In the genomic region with DNA sequence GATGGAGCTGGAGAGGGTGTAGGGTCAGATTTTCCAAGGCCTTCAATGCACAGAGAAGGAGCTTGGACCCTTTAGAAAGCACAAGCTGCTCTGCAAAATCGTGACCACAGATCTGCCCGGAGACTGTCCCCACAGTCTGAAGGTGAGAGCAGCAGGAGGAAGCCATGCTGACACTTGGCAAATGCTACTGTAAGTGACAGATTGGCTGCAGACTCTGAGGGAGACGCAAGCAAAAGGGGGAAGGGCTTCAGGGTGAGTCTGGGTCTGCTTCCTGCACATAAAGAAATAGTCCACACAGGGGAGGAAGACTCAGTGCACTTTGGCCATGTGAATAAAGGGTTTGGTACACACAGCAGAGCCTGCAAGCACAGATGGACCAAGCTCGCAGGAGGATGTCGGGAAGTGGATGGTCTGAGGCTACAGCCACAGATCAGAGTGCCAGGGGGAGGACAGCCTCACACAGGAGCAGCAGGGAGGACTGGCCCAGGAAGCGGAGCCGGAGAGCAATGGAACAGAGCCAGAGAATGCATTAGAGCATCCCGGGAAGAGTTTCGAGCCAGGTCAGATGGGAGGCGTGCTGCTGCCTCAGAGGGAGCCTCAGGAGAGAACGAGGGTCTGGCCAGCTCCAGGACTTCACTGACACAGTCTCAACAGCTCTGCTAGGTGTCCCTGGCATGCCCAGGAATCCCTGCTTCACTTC, we compare ENCODE assay signal across 9 mouse cellular contexts. TPM values are rescaled to one million over a fixed set of nuclear protein-coding genes. Genes with fewer than 3 reads are reported as not detected.
A peak's percentile ranks its signal among the peaks of the same experiment; 100 is the strongest.
DNase-seq lines count a peak whose midpoint lies in the region; ATAC-seq and TF ChIP-seq lines count a peak whose summit lies in the region.
"Had no signal": no experiment of that assay in that cellular context is flagged by ENCODE, and none has a peak within 500 bp of the region (broad histone marks: within the 10 kb centered on the region; RNA-seq: fewer than 3 reads in every experiment).

No protein-coding gene starts in this region.

- no peaks in the 10 kb centered on the region for H3K27me3 ChIP-seq in lung, embryonic 14.5 days (ENCODE audit: insufficient read depth, low read length)
- H3K27me3 ChIP-seq in heart, embryonic 14.5 days (ENCODE audit: control insufficient read depth, insufficient read depth, low read length), result no peaks in the 10 kb centered on the region
- H3K27me3 ChIP-seq in kidney, embryonic 16.5 days (ENCODE audit: insufficient read depth, low read length), result no peaks in the 10 kb centered on the region
- H3K27me3 ChIP-seq in neural tube, embryonic 13.5 days, result no peaks in the 10 kb centered on the region
- H3K27me3 ChIP-seq: Patski had no signal

- H3K9me3 ChIP-seq in lung, embryonic 14.5 days (ENCODE audit: low read depth, low read length), result no peaks in the 10 kb centered on the region
- H3K9me3 ChIP-seq in heart, embryonic 14.5 days (ENCODE audit: control insufficient read depth, low read length), result no peaks in the 10 kb centered on the region
- H3K9me3 ChIP-seq in kidney, embryonic 16.5 days (ENCODE audit: low read length), result no peaks in the 10 kb centered on the region
- no peaks in the 10 kb centered on the region for H3K9me3 ChIP-seq in neural tube, embryonic 13.5 days

- no peak overlapping the region for H3K4me3 ChIP-seq in lung, embryonic 14.5 days (ENCODE audit: low read depth, low read length)
- no peak overlapping the region for H3K4me3 ChIP-seq in heart, embryonic 14.5 days (ENCODE audit: control insufficient read depth in 1 of 2, insufficient read depth in 1 of 2, low read depth in 1 of 2, low read length in 2 of 2)
- no peak overlapping the region for H3K4me3 ChIP-seq in kidney, embryonic 16.5 days (ENCODE audit: low read length)
- H3K4me3 ChIP-seq in neural tube, embryonic 13.5 days, result no peak overlapping the region

- H3K4me1 ChIP-seq in lung, embryonic 14.5 days (ENCODE audit: insufficient read depth), result peaks cover 15% of the 10 kb centered on the region
- H3K4me1 ChIP-seq in heart, embryonic 14.5 days (ENCODE audit: control insufficient read depth in 2 of 2, insufficient read depth in 2 of 2, low read length in 2 of 2), result peaks cover 29 to 45% of the 10 kb centered on the region in 2 experiments
- H3K4me1 ChIP-seq in kidney, embryonic 16.5 days (ENCODE audit: insufficient read depth, low read length), result peaks cover 18% of the 10 kb centered on the region
- H3K4me1 ChIP-seq in neural tube, embryonic 13.5 days (replicated peaks), result peaks cover 22% of the 10 kb centered on the region

- DNase-seq in lung, embryonic 14.5 days, result peak; percentile 86
- DNase-seq in lung, postnatal 25 days (ENCODE audit: low spot score), result no peak
- peak; percentile 98 for DNase-seq in cerebellum, adult 9-10 months
- DNase-seq in right cerebral cortex, postnatal 4 days, result no peak

- ATAC-seq in lung, embryonic 14.5 days (ENCODE audit: insufficient read depth), result peak; percentile 83
- ATAC-seq in heart, embryonic 14.5 days (ENCODE audit: insufficient number of reproducible peaks, insufficient read depth, low FRiP score, low read depth), result peak; percentile 46
- peak; percentile 63; the same call in 1 of the 2 replicates for ATAC-seq in kidney, embryonic 16.5 days (ENCODE audit: low FRiP score, low TSS enrichment)
- ATAC-seq in neural tube, embryonic 13.5 days (ENCODE audit: low read depth), result peak; percentile 81
- ATAC-seq in CD4-positive, CD25-positive, alpha-beta regulatory T cell, adult 4 months, result no peak
- ATAC-seq: Patski had no signal

- peak overlapping the region; percentile 65 for H3K27ac ChIP-seq in lung, embryonic 14.5 days (ENCODE audit: low read depth)
- H3K27ac ChIP-seq in heart, embryonic 14.5 days (replicated peaks in 1 of 2; ENCODE audit: control insufficient read depth in 1 of 2, insufficient read depth in 1 of 2, low read depth in 2 of 2, low read length in 2 of 2), result peak overlapping the region; percentile 39 to 87
- peak overlapping the region; percentile 16; the same call in 1 of the 2 replicates for H3K27ac ChIP-seq in kidney, embryonic 16.5 days (ENCODE audit: low read length)
- peak overlapping the region; percentile 82 for H3K27ac ChIP-seq in neural tube, embryonic 13.5 days (replicated peaks)

- no peaks in the 10 kb centered on the region for H3K36me3 ChIP-seq in lung, embryonic 14.5 days (ENCODE audit: insufficient read depth)
- no peaks in the 10 kb centered on the region for H3K36me3 ChIP-seq in heart, embryonic 14.5 days (ENCODE audit: control insufficient read depth, insufficient read depth, low read length)
- H3K36me3 ChIP-seq in kidney, embryonic 16.5 days (ENCODE audit: insufficient read depth, low read length), result no peaks in the 10 kb centered on the region
- H3K36me3 ChIP-seq in neural tube, embryonic 13.5 days, result no peaks in the 10 kb centered on the region

- peak overlapping the region; percentile 19; the same call in 1 of the 2 replicates for H3K9ac ChIP-seq in lung, embryonic 14.5 days
- peak overlapping the region; percentile 55 for H3K9ac ChIP-seq in heart, embryonic 14.5 days (ENCODE audit: low read length)
- peak overlapping the region; percentile 42 for H3K9ac ChIP-seq in kidney, embryonic 16.5 days (replicated peaks; ENCODE audit: low read length)
- H3K9ac ChIP-seq in neural tube, embryonic 13.5 days, result no peak overlapping the region; the same call in 1 of the 2 replicates

- peak overlapping the region; percentile 19; the same call in 1 of the 2 replicates for H3K4me2 ChIP-seq in lung, embryonic 14.5 days
- peak overlapping the region; percentile 51 for H3K4me2 ChIP-seq in heart, embryonic 14.5 days (ENCODE audit: low read length)
- H3K4me2 ChIP-seq in kidney, embryonic 16.5 days (replicated peaks; ENCODE audit: low read depth, low read length), result no peak overlapping the region; the same call in 1 of the 2 replicates
- H3K4me2 ChIP-seq in neural tube, embryonic 13.5 days, result peak overlapping the region; percentile 25; the same call in 1 of the 2 replicates

- 16% methylated on average over 11 of the region's 11 CpGs for WGBS in lung, embryonic 14.5 days
- 11% methylated on average over 11 of the region's 11 CpGs for WGBS in heart, embryonic 14.5 days
- WGBS in kidney, embryonic 16.5 days, result 31% methylated on average over 11 of the region's 11 CpGs
- 47% methylated on average over 11 of the region's 11 CpGs for WGBS in neural tube, embryonic 13.5 days

- TF ChIP-seq CTCF in lung, embryonic 14.5 days (IDR thresholded peaks at IDR 0.05; ENCODE audit: low read depth), result no peak

RNA-seq across cellular contexts. Expression of gene Fnbp1, which starts 35.0 kb away (rescaled TPM):
- 16.8 and 21.1 TPM in 2 replicates for polyA plus RNA-seq in lung, embryonic 14.5 days (2014; fragmentation: Nextera tagmentation; extraction: Ambion mirVana)
- 17.6 and 19.4 TPM in 2 replicates for polyA plus RNA-seq in heart, embryonic 14.5 days (2014; fragmentation: Nextera tagmentation; extraction: Ambion mirVana)
- polyA plus RNA-seq in kidney, embryonic 16.5 days (2015; fragmentation: Nextera tagmentation; extraction: Ambion mirVana), result 19.4 and 24.3 TPM in 2 replicates
- 21.6 and 28.0 TPM in 2 replicates for polyA plus RNA-seq in neural tube, embryonic 13.5 days (2015; fragmentation: Nextera tagmentation; extraction: Ambion mirVana)
- polyA plus RNA-seq in CD4-positive, CD25-positive, alpha-beta regulatory T cell, adult 4 months (2017; shearing (Covaris generic)), result 10 to 100 TPM; 78.2 to 90.0 TPM

RNA-seq across cellular contexts. Expression of gene Gpr107, which starts 45.3 kb away (rescaled TPM):
- 23.6 and 24.9 TPM in 2 replicates for polyA plus RNA-seq in lung, embryonic 14.5 days (2014; fragmentation: Nextera tagmentation; extraction: Ambion mirVana)
- polyA plus RNA-seq in heart, embryonic 14.5 days (2014; fragmentation: Nextera tagmentation; extraction: Ambion mirVana), result 26.6 and 27.3 TPM in 2 replicates
- 38.3 and 41.6 TPM in 2 replicates for polyA plus RNA-seq in kidney, embryonic 16.5 days (2015; fragmentation: Nextera tagmentation; extraction: Ambion mirVana)
- polyA plus RNA-seq in neural tube, embryonic 13.5 days (2015; fragmentation: Nextera tagmentation; extraction: Ambion mirVana), result 34.9 and 37.3 TPM in 2 replicates
- polyA plus RNA-seq in CD4-positive, CD25-positive, alpha-beta regulatory T cell, adult 4 months (2017; shearing (Covaris generic)), result 10 to 100 TPM; 56.6 to 60.7 TPM

Comparison
In these comparisons a context has a peak if more than half of its experiments do, and no peak if none do; other contexts are left out.
1. DNase-seq: peak in lung, embryonic 14.5 days (single experiment) and cerebellum, adult 9-10 months (single experiment); none in lung, postnatal 25 days (single experiment) and right cerebral cortex, postnatal 4 days (single experiment).
2. H3K27ac ChIP-seq: peak in every context shown above with its lines; median percentile 82 in neural tube, embryonic 13.5 days; 65 in lung, embryonic 14.5 days; 63 in heart, embryonic 14.5 days; 16 in kidney, embryonic 16.5 days.